Mouse (Mus musculus): ENCODE data around the gene Arhgap24.

DNA sequence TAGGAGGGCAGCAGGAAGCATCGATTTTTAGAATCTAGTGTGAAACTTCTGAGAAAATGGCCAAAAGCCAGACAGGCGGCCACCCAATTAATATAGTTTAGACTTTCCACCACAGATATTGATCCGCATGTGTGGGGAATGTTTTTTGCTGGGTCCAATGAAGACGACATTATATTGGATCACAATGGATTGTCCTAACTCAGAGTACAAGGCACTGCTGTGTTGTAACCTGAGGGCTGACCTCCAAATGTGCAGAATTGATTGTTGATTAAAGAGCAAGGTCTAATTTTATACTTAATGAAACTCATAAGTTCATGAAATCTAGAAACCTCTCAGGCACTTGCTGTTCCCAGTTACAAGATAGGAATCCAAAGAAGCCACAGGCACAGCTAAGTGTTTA is 74.8 kb downstream of the Arhgap24 start:
- TF ChIP-seq POLR2A (IDR thresholded peaks at IDR 0.05; ENCODE audit: low read depth, low read length) (no peak), CTCF (conservative IDR thresholded peaks at IDR 0.05; ENCODE audit: insufficient read depth, insufficient read length, low read depth, low read length) (no peak)

Data from kidney, adult 2 months (tissue).